11 mouse cellular contexts compared by ENCODE assay signal in genomic region chr11:100935373-100936355, GRCm38 (mm10). TPM values are rescaled to one million over a fixed set of nuclear protein-coding genes. Genes with fewer than 3 reads are reported as not detected.
DNase-seq lines count a peak whose midpoint lies in the region; ATAC-seq and TF ChIP-seq lines count a peak whose summit lies in the region.
"Had no signal": no experiment of that assay in that cellular context is flagged by ENCODE, and none has a peak within 500 bp of the region (broad histone marks: within the 10 kb centered on the region; RNA-seq: fewer than 3 reads in every experiment).

No protein-coding gene starts in this region.

- H3K4me2 ChIP-seq in limb, embryonic 14.5 days (replicated peaks; ENCODE audit: low read depth, low read length, severe bottlenecking), result no peak overlapping the region
- H3K4me2 ChIP-seq in stomach, postnatal 0 days (replicated peaks; ENCODE audit: low read depth), result no peak overlapping the region
- no peak overlapping the region for H3K4me2 ChIP-seq in kidney, embryonic 14.5 days (replicated peaks; ENCODE audit: low read depth, low read length)

- peaks cover 2% of the 10 kb centered on the region; the same call in 1 of the 2 replicates for H3K36me3 ChIP-seq in limb, embryonic 14.5 days (ENCODE audit: control insufficient read depth, insufficient read depth, low read length)
- H3K36me3 ChIP-seq in stomach, postnatal 0 days (ENCODE audit: control insufficient read depth, insufficient read depth, low read length), result no peaks in the 10 kb centered on the region
- no peaks in the 10 kb centered on the region for H3K36me3 ChIP-seq in kidney, embryonic 14.5 days (ENCODE audit: control insufficient read depth, insufficient read depth, low read length)
- H3K36me3 ChIP-seq: neural tube, embryonic 12.5 days had no signal

- no peaks in the 10 kb centered on the region for H3K9me3 ChIP-seq in limb, embryonic 14.5 days (ENCODE audit: control insufficient read depth, low read length)
- H3K9me3 ChIP-seq in stomach, postnatal 0 days (ENCODE audit: control insufficient read depth, low read length), result no peaks in the 10 kb centered on the region
- no peaks in the 10 kb centered on the region for H3K9me3 ChIP-seq in kidney, embryonic 14.5 days (ENCODE audit: control insufficient read depth, low read length)
- H3K9me3 ChIP-seq: liver, embryonic 15.5 days; neural tube, embryonic 12.5 days had no signal

- no peak for ATAC-seq in limb, embryonic 14.5 days (ENCODE audit: low FRiP score, low read depth)
- no peak for ATAC-seq in stomach, postnatal 0 days (ENCODE audit: low FRiP score, low TSS enrichment)
- no peak for ATAC-seq in cerebellum, adult (ENCODE audit: insufficient number of reproducible peaks, low FRiP score, low TSS enrichment)
- no peak for ATAC-seq in kidney, embryonic 14.5 days (ENCODE audit: low FRiP score, low TSS enrichment)

- peaks cover 23% of the 10 kb centered on the region for H3K4me1 ChIP-seq in limb, embryonic 14.5 days (ENCODE audit: control insufficient read depth, insufficient read depth, low read length)
- H3K4me1 ChIP-seq in stomach, postnatal 0 days (replicated peaks; ENCODE audit: control insufficient read depth, insufficient read depth), result peaks cover 9% of the 10 kb centered on the region
- peaks cover 22% of the 10 kb centered on the region; the same call in 1 of the 2 replicates for H3K4me1 ChIP-seq in kidney, embryonic 14.5 days (ENCODE audit: control insufficient read depth, insufficient read depth, low read length)

- no peak for TF ChIP-seq EP300 in stomach, postnatal 0 days (optimal IDR thresholded peaks at IDR 0.05)

- peak; percentile 53 for DNase-seq in gastrocnemius, adult 18-20 months (ENCODE audit: low spot score)
- DNase-seq in gastrocnemius, postnatal 4 days (ENCODE audit: low spot score in 2 of 2), result no peak
- peak; percentile 42 for DNase-seq in urinary bladder, postnatal 14 days (ENCODE audit: low spot score)
- no peak for DNase-seq in urinary bladder, postnatal 4 days (ENCODE audit: low spot score in 2 of 2)
- DNase-seq in limb, embryonic 14.5 days (ENCODE audit: low spot score), result peak; percentile 26
- DNase-seq in stomach, postnatal 0 days (ENCODE audit: low spot score), result peak; percentile 49
- DNase-seq: kidney, postnatal 10 days had no signal

- H3K27me3 ChIP-seq in limb, embryonic 14.5 days (ENCODE audit: control insufficient read depth, insufficient read depth, low read length), result no peaks in the 10 kb centered on the region
- H3K27me3 ChIP-seq in stomach, postnatal 0 days (ENCODE audit: control insufficient read depth, insufficient read depth, low read length), result no peaks in the 10 kb centered on the region
- H3K27me3 ChIP-seq in kidney, embryonic 14.5 days (ENCODE audit: control insufficient read depth, insufficient read depth, low read length), result no peaks in the 10 kb centered on the region
- H3K27me3 ChIP-seq: liver, embryonic 15.5 days; neural tube, embryonic 12.5 days had no signal

- 81% methylated on average over 8 of the region's 8 CpGs for WGBS in limb, embryonic 14.5 days
- 65% methylated on average over 8 of the region's 8 CpGs for WGBS in stomach, postnatal 0 days
- WGBS in kidney, embryonic 14.5 days, result 89% methylated on average over 8 of the region's 8 CpGs

- no peak overlapping the region for H3K9ac ChIP-seq in limb, embryonic 14.5 days (ENCODE audit: low read depth, low read length, severe bottlenecking)
- no peak overlapping the region for H3K9ac ChIP-seq in stomach, postnatal 0 days (ENCODE audit: low read length)
- no peak overlapping the region for H3K9ac ChIP-seq in kidney, embryonic 14.5 days (ENCODE audit: low read depth, low read length)
- H3K9ac ChIP-seq: liver, embryonic 15.5 days; neural tube, embryonic 12.5 days had no signal

- no peak for TF ChIP-seq POLR2A in limb, embryonic 14.5 days (IDR thresholded peaks at IDR 0.05; ENCODE audit: borderline replicate concordance, extremely low read depth, insufficient read depth, insufficient read length)

- TF ChIP-seq CTCF in stomach, postnatal 0 days (IDR thresholded peaks at IDR 0.05; ENCODE audit: low read depth), result no peak

- H3K27ac ChIP-seq in limb, embryonic 14.5 days (replicated peaks; ENCODE audit: low read depth, low read length), result no peak overlapping the region
- H3K27ac ChIP-seq in stomach, postnatal 0 days (replicated peaks), result peak overlapping the region; percentile 3; the same call in 1 of the 2 replicates
- H3K27ac ChIP-seq in kidney, embryonic 14.5 days (ENCODE audit: low read depth, low read length), result no peak overlapping the region
- H3K27ac ChIP-seq: neural tube, embryonic 12.5 days had no signal

- H3K4me3 ChIP-seq in limb, embryonic 14.5 days (replicated peaks; ENCODE audit: low read length), result no peak overlapping the region
- no peak overlapping the region for H3K4me3 ChIP-seq in stomach, postnatal 0 days (ENCODE audit: low read depth, low read length)
- H3K4me3 ChIP-seq in kidney, embryonic 14.5 days (ENCODE audit: low read length), result no peak overlapping the region
- H3K4me3 ChIP-seq: neural tube, embryonic 12.5 days had no signal

RNA-seq across cellular contexts. Expression of gene Stat3, which starts 3.7 kb away (rescaled TPM):
- 10 to 100 TPM; 38.1 to 48.6 TPM for total RNA-seq in gastrocnemius, adult 18-20 months (2021)
- 10 to 100 TPM; 71.5 to 75.1 TPM for total RNA-seq in gastrocnemius, postnatal 4 days (2021)
- 56.1 and 66.2 TPM in 2 replicates for polyA plus RNA-seq in limb, embryonic 14.5 days (2012; rRNA removed)
- 63.0 and 65.9 TPM in 2 replicates for polyA plus RNA-seq in limb, embryonic 14.5 days (2014; fragmentation: Nextera tagmentation; extraction: Ambion mirVana)
- polyA plus RNA-seq in stomach, postnatal 0 days (2015; fragmentation: Nextera tagmentation; extraction: Ambion mirVana), result 47.7 and 55.1 TPM in 2 replicates
- 25.3 and 40.0 TPM in 2 replicates for polyA plus RNA-seq in kidney, embryonic 14.5 days (2014; fragmentation: Nextera tagmentation; extraction: Ambion mirVana)

RNA-seq across cellular contexts. Expression of gene Cavin1, which starts 35.0 kb away (rescaled TPM):
- 100 to 1,000 TPM; 128 to 153 TPM for total RNA-seq in gastrocnemius, adult 18-20 months (2021)
- total RNA-seq in gastrocnemius, postnatal 4 days (2021), result 100 to 1,000 TPM; 385 to 413 TPM
- 81.3 and 96.8 TPM in 2 replicates for polyA plus RNA-seq in limb, embryonic 14.5 days (2012; rRNA removed)
- 128 and 135 TPM in 2 replicates for polyA plus RNA-seq in limb, embryonic 14.5 days (2014; fragmentation: Nextera tagmentation; extraction: Ambion mirVana)
- polyA plus RNA-seq in stomach, postnatal 0 days (2015; fragmentation: Nextera tagmentation; extraction: Ambion mirVana), result 313 and 331 TPM in 2 replicates
- 40.7 and 45.1 TPM in 2 replicates for polyA plus RNA-seq in kidney, embryonic 14.5 days (2014; fragmentation: Nextera tagmentation; extraction: Ambion mirVana)

Comparison
In these comparisons a context has a peak if more than half of its experiments do, and no peak if none do; other contexts are left out.
1. DNase-seq: peak in gastrocnemius, adult 18-20 months (single experiment), urinary bladder, postnatal 14 days (single experiment), limb, embryonic 14.5 days (single experiment) and stomach, postnatal 0 days (single experiment); none in gastrocnemius, postnatal 4 days (0 of 2) and urinary bladder, postnatal 4 days (0 of 2).